Mouse (Mus musculus) lung, postnatal 0 days (tissue): ENCODE results near the gene Mcu.

Experiments
- CTCF ChIP-seq: IDR thresholded peaks from 2 replicates; pipeline ENCODE4 v1.5.1; 2016; ENCODE audit warnings: antibody characterized with exemption, mild to moderate bottlenecking
- EP300 ChIP-seq: IDR thresholded peaks from 2 replicates; pipeline ENCODE4 v1.6.1; 2016; ENCODE audit warnings: antibody characterized with exemption, mild to moderate bottlenecking, control low read depth

DNA sequence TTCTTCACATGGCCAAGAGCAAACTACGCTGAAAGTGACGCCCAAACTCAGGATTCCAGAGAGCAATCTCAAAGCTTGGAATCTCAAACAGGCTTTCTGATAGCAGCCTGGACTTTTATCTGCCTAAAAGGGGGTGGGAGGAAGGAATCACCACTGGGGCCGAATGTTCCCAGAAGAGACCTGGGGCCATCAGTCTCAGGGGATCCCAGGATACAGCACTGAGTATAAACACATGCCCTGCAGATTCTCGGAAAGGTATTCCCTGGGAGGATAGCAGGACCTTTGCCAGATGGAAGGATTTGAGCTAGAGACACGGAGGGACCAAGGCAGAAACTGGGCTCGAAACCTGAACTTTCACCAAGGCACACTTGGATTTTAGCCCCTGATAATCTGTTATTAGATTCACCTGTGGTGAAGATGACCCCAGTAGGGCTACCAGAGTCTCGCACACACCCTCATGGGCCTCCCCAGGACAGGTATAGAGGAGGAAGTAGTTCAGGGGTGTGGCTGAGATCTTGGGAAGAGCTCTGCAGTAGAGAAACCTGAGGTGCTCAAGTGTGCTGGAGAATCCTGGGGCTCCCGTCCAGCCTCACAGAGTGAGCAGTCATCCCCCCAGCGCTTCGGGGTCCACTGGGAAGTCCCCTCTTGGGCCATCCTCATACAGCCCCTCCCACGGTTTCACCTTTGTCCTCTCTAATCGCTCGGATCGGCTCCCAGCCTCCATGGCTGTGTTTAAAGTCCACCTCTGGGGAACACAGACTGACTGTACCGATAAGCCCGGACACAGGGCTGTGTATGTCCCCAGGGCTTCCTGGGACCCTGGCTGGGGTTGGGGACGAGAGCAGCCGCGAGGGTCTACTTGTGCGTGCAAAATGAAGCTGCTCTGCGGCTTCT lies 213.3 kb downstream of the Mcu start, which contains the start of gene Pla2g12b:
- no peak for TF ChIP-seq CTCF
- no peak for TF ChIP-seq EP300
